Mouse (Mus musculus) kidney, adult 2 months (tissue): ENCODE results near the gene Slc6a21.

Experiments used
- CTCF ChIP-seq: fragments of 200-500 bp; conservative IDR thresholded peaks from 2 replicates; pipeline ENCODE4 v1.5.1; 2011; ENCODE audit warnings: low read depth, mild to moderate bottlenecking, control low read depth, low read length, moderate library complexity, mixed read lengths; ENCODE audit not compliant: insufficient read depth, insufficient read length
- POLR2A ChIP-seq: fragments of 200-500 bp; IDR thresholded peaks from one replicate; pipeline ENCODE4 v1.6.1; 2011; ENCODE audit warnings: low read depth, low read length, control low read depth

- no peak for TF ChIP-seq POLR2A
- no peak for TF ChIP-seq CTCF
Measured at GRCm38 (mm10) chr7:45231192-45231591, 46.1 kb upstream of the Slc6a21 start.
